Mouse (Mus musculus) lung, postnatal 0 days (tissue): Measurements from ENCODE around the gene Col4a3.

ENCODE experiments used
- CTCF ChIP-seq: IDR thresholded peaks from 2 replicates; pipeline ENCODE4 v1.5.1; 2016; ENCODE audit warnings: antibody characterized with exemption, mild to moderate bottlenecking
- EP300 ChIP-seq: IDR thresholded peaks from 2 replicates; pipeline ENCODE4 v1.6.1; 2016; ENCODE audit warnings: antibody characterized with exemption, mild to moderate bottlenecking, control low read depth

DNA sequence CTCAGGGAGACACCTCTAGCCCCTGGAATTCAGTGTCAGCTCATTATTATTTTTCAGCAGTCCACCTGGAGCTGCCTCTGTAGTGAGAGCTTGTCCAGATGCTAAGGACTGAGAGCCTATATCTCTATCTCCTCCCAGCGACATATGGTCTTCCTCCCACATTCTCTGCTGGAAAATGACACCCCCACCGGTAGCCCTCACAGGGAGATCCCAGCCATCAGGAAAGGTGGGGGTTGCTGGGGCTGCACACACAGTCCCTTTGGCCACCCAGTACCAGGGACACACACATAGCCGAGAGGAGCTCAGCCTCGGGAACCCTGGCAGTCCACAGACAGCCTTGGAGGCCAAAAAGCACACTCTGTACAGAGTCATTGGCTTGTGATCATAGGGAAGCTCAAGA lies 26.5 kb upstream of the Col4a3 start:
- TF ChIP-seq CTCF (no peak), EP300 (no peak)
